Mouse (Mus musculus): ENCODE results near the gene D6Ertd527e.

DNA sequence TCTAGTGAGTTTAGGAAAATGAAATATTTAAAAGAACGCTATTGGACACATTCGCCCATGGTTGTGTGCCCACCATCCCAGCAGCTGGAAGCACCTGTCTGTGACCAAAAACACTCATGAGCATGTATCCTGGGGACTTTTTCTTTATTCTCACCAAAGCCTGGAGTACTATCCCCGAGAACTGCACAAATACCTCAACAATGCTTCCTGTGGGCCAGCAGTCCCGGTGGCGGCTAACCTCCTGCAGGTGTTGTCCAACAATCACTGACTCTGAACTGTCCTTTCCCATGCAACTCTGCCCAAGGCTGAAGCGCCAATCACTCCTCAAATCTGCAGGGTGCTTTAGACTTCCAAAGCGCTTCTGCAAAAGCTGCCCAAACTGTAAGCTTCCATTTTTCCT, 12.1 kb downstream of the D6Ertd527e start:
- TF ChIP-seq CTCF (IDR thresholded peaks at IDR 0.05; ENCODE audit: borderline replicate concordance, insufficient read depth, low read depth, low read length), result no peak
- TF ChIP-seq POLR2A (IDR thresholded peaks at IDR 0.05; ENCODE audit: borderline replicate concordance, insufficient read depth, low read length), result no peak

Data from cerebellum, adult 2 months (tissue).